ENCODE assay signal across 8 mouse cellular contexts in the genomic region with DNA sequence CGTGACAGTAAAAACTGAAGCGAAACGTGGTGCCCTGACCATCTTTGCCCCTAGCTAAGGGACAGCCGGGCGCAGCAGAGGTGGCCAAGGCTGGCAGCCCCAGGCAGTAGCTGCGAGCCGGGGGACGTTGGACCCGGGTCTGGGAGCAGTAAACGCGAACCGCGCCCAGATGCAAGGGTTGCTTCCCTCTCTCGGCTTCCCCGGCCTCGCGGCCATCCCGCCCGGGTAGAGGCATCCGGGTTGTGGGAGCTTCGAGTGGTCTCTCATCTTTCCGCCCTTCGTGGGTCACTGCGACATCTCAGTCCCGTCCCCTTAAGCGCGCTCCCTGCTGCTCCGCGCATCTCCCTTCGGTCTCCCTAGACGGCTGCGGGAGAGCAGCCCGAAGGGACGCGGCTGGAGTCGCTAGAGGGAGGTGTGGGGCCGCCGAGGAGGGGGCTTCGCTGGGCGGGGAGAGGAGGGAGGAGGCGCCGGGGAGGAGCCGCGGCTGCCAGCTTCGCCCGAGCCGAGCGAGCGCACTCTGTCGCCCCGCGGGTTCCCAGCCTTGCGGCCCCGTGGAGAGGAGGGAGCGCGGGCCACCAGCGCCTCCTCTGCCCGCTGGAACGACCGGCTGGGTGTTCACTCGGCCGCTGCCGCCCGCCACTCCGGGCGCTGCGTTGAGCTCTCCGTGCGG. TPM values are rescaled to one million over a fixed set of nuclear protein-coding genes. Genes with fewer than 3 reads are reported as not detected.
DNase-seq lines count a peak whose midpoint lies in the region; ATAC-seq and TF ChIP-seq lines count a peak whose summit lies in the region.

No protein-coding gene starts in this region.

- H3K9me3 ChIP-seq in heart, embryonic 14.5 days (ENCODE audit: control insufficient read depth, low read length): 0 out of 2 replicates have a peak, but pooled peaks cover under 1% of the 10 kb centered on the region
- H3K9me3 ChIP-seq in liver, embryonic 12.5 days (replicated peaks): no peaks in the 10 kb centered on the region

- H3K36me3 ChIP-seq in C2C12 (ENCODE audit: control insufficient read depth, insufficient read depth): peaks cover 21% of the 10 kb centered on the region
- peaks cover 15% of the 10 kb centered on the region for H3K36me3 ChIP-seq in heart, embryonic 14.5 days (ENCODE audit: control insufficient read depth, insufficient read depth, low read length)
- no peaks in the 10 kb centered on the region for H3K36me3 ChIP-seq in liver, embryonic 12.5 days
- peaks cover 5% of the 10 kb centered on the region for H3K36me3 ChIP-seq in myocyte (ENCODE audit: control insufficient read depth, insufficient read depth)

- peak; percentile 50 for TF ChIP-seq CTCF in C2C12 (IDR thresholded peaks at IDR 0.05; ENCODE audit: control insufficient read depth, insufficient read depth, insufficient read length)
- TF ChIP-seq CTCF in bone marrow macrophage, adult 2 months (IDR thresholded peaks at IDR 0.05; ENCODE audit: low read depth, low read length): no peak
- TF ChIP-seq CTCF in embryonic fibroblast, embryonic 13.5 days (IDR thresholded peaks at IDR 0.05; ENCODE audit: borderline replicate concordance, insufficient read depth, low read length): 0 out of 2 replicates have a peak, but pooled peaks have one; percentile 20

- no peak for TF ChIP-seq POLR2A in bone marrow macrophage, adult 2 months (IDR thresholded peaks at IDR 0.05; ENCODE audit: borderline replicate concordance, low read depth, low read length)
- TF ChIP-seq POLR2A in embryonic fibroblast, embryonic 13.5 days (IDR thresholded peaks at IDR 0.05; ENCODE audit: low read depth, low read length): peak; percentile 75
- TF ChIP-seq POLR2A in myocyte (IDR thresholded peaks at IDR 0.05; ENCODE audit: insufficient read length, low read depth): peak; percentile 77

- peaks cover 6% of the 10 kb centered on the region for H3K4me1 ChIP-seq in bone marrow macrophage, adult 2 months (ENCODE audit: control insufficient read depth, insufficient read depth, low read length)
- H3K4me1 ChIP-seq in embryonic fibroblast, embryonic 13.5 days (ENCODE audit: control insufficient read depth, insufficient read depth, low read length): peaks cover 2% of the 10 kb centered on the region; the same call in 1 of the 2 replicates
- H3K4me1 ChIP-seq in heart, embryonic 14.5 days (ENCODE audit: control insufficient read depth in 2 of 2, insufficient read depth in 2 of 2, low read length in 2 of 2): peaks cover 0 to 23% of the 10 kb centered on the region in 2 experiments; a peak in 2 of 4 replicates
- H3K4me1 ChIP-seq in liver, embryonic 12.5 days: peaks cover 10% of the 10 kb centered on the region; the same call in 1 of the 2 replicates

- peak; percentile 94 for DNase-seq in kidney, postnatal 10 days
- peak; percentile 79 to 86 for DNase-seq in spleen, postnatal 4 days (ENCODE audit: low spot score in 2 of 2)

- peak overlapping the region; percentile 97 for H3K4me2 ChIP-seq in heart, embryonic 14.5 days (ENCODE audit: low read length)
- H3K4me2 ChIP-seq in liver, embryonic 12.5 days: peak overlapping the region; percentile 91
- H3K4me2 ChIP-seq in myocyte (ENCODE audit: low read depth): peak overlapping the region; percentile 91

- WGBS in heart, embryonic 14.5 days: 0% methylated on average over 60 of the region's 69 CpGs
- under 1% methylated on average over 58 of the region's 69 CpGs for WGBS in liver, embryonic 12.5 days (ENCODE audit: insufficient replicate concordance)

- peak overlapping the region; percentile 98 for H3K9ac ChIP-seq in heart, embryonic 14.5 days (ENCODE audit: low read length)
- H3K9ac ChIP-seq in liver, embryonic 12.5 days: peak overlapping the region; percentile 71

- peak; percentile 93 for ATAC-seq in heart, embryonic 14.5 days (ENCODE audit: insufficient number of reproducible peaks, insufficient read depth, low FRiP score, low read depth)
- peak; percentile 75 for ATAC-seq in liver, embryonic 12.5 days

- peak overlapping the region; percentile 95 for H3K27ac ChIP-seq in bone marrow macrophage, adult 2 months (ENCODE audit: insufficient read depth, low read depth, low read length)
- peak overlapping the region; percentile 96 for H3K27ac ChIP-seq in embryonic fibroblast, embryonic 13.5 days (ENCODE audit: insufficient read depth, low read length)
- peak overlapping the region; percentile 98 to 100 for H3K27ac ChIP-seq in heart, embryonic 14.5 days (replicated peaks in 1 of 2; ENCODE audit: control insufficient read depth in 1 of 2, insufficient read depth in 1 of 2, low read depth in 2 of 2, low read length in 2 of 2)
- H3K27ac ChIP-seq in liver, embryonic 12.5 days: peak overlapping the region; percentile 76

- H3K79me3 ChIP-seq in C2C12 (ENCODE audit: low read depth): peaks cover 41% of the 10 kb centered on the region

- H3ac ChIP-seq in C2C12 (ENCODE audit: control insufficient read depth, insufficient read length, low read depth) (peak overlapping the region; percentile 90), myocyte (ENCODE audit: control insufficient read depth, insufficient read length) (peak overlapping the region; percentile 59)

- peak overlapping the region; percentile 82 for H3K4me3 ChIP-seq in C2C12 (ENCODE audit: insufficient read depth, poor library complexity, severe bottlenecking)
- peak overlapping the region; percentile 80 for H3K4me3 ChIP-seq in bone marrow macrophage, adult 2 months (ENCODE audit: insufficient read depth, low read length)
- peak overlapping the region; percentile 97 for H3K4me3 ChIP-seq in embryonic fibroblast, embryonic 13.5 days (ENCODE audit: insufficient read depth, low read length)
- H3K4me3 ChIP-seq in heart, embryonic 14.5 days (ENCODE audit: control insufficient read depth in 1 of 2, insufficient read depth in 1 of 2, low read depth in 1 of 2, low read length in 2 of 2): peak overlapping the region; percentile 67 to 82
- peak overlapping the region; percentile 65 for H3K4me3 ChIP-seq in liver, embryonic 12.5 days
- H3K4me3 ChIP-seq in myocyte: peak overlapping the region; percentile 83

- H3K79me2 ChIP-seq in C2C12 (ENCODE audit: control insufficient read depth, insufficient read depth) (peaks cover 46% of the 10 kb centered on the region), myocyte (ENCODE audit: control insufficient read depth, insufficient read depth) (peaks cover 43% of the 10 kb centered on the region)

- H3K27me3 ChIP-seq in C2C12 (ENCODE audit: control insufficient read depth, insufficient read depth, insufficient read length) (no peaks in the 10 kb centered on the region), myocyte (ENCODE audit: control insufficient read depth, insufficient read depth, insufficient read length) (no peaks in the 10 kb centered on the region)
- H3K27me3 ChIP-seq in heart, embryonic 14.5 days (ENCODE audit: control insufficient read depth, insufficient read depth, low read length): no peaks in the 10 kb centered on the region
- peaks cover 22% of the 10 kb centered on the region for H3K27me3 ChIP-seq in liver, embryonic 12.5 days (replicated peaks)

TF ChIP-seq in C2C12, 6 proteins besides CTCF, POLR2A, EP300 and RAD21:
- TF ChIP-seq MAX (IDR thresholded peaks at IDR 0.05): no peak
- no peak for TF ChIP-seq MYOG (IDR thresholded peaks at IDR 0.05; ENCODE audit: control insufficient read depth, extremely low read depth, insufficient read length)
- no peak for TF ChIP-seq MYOD1 (IDR thresholded peaks at IDR 0.05; ENCODE audit: control insufficient read depth, insufficient read length, low read depth)
- no peak for TF ChIP-seq USF1 (IDR thresholded peaks at IDR 0.05; ENCODE audit: low read depth)
- TF ChIP-seq FOSL1 (IDR thresholded peaks at IDR 0.05; ENCODE audit: insufficient read depth, low read length, poor library complexity, severe bottlenecking): no peak
- TF ChIP-seq CEBPB (IDR thresholded peaks at IDR 0.05; ENCODE audit: low read depth): no peak

TF ChIP-seq in myocyte, 11 proteins besides CTCF, POLR2A, EP300 and RAD21:
- TF ChIP-seq POLR2AphosphoS2 (IDR thresholded peaks at IDR 0.05; ENCODE audit: insufficient read length, low read depth): peak; percentile 87
- no peak for TF ChIP-seq E2F4 (IDR thresholded peaks at IDR 0.05; ENCODE audit: insufficient read depth)

RNA-seq across cellular contexts. Expression of gene Camk2d, which starts 0.5 kb away (rescaled TPM):
- polyA plus RNA-seq in C2C12 (2012; fragmentation: generic; extraction: Trizol): 23.5 TPM
- 40.0 and 59.0 TPM in 2 replicates for polyA plus RNA-seq in bone marrow macrophage, adult 2 months (2012; ENCODE audit: insufficient read depth, insufficient read length, missing spikeins)
- 186 and 189 TPM in 2 replicates for polyA plus RNA-seq in embryonic fibroblast, embryonic 13.5 days (2011; ENCODE audit: insufficient read length, low read depth, missing spikeins)
- 149 and 154 TPM in 2 replicates for polyA plus RNA-seq in heart, embryonic 14.5 days (2014; fragmentation: Nextera tagmentation; extraction: Ambion mirVana)
- 6.3 and 7.1 TPM in 2 replicates for polyA plus RNA-seq in liver, embryonic 12.5 days (2016; fragmentation: Nextera tagmentation; extraction: Ambion mirVana)
- 22.1 TPM for polyA plus RNA-seq in myocyte (2012; fragmentation: generic; extraction: Trizol)

Comparison
In these comparisons a context has a peak if more than half of its experiments do, and no peak if none do; other contexts are left out.
1. Peak in every context shown above with its lines: DNase-seq, ATAC-seq, H3K4me3 ChIP-seq and H3K27ac ChIP-seq.